Mouse (Mus musculus) B cell, adult (primary cell): ENCODE measurements around the gene Nr6a1. TPM values are rescaled to one million over a fixed set of nuclear protein-coding genes. Genes with fewer than 3 reads are reported as not detected.

Experiments
- total RNA-seq: library from RNA; stranded (reverse); gene quantifications from 4 replicates; pipeline ENCODE4 v1.2.4, GENCODE M21; 2023; ENCODE audit not compliant: inconsistent age

Gene Nr6a1
- 0.96 to 3.4 TPM (median 2.7 TPM) in 4 replicates for total RNA-seq

DNA sequence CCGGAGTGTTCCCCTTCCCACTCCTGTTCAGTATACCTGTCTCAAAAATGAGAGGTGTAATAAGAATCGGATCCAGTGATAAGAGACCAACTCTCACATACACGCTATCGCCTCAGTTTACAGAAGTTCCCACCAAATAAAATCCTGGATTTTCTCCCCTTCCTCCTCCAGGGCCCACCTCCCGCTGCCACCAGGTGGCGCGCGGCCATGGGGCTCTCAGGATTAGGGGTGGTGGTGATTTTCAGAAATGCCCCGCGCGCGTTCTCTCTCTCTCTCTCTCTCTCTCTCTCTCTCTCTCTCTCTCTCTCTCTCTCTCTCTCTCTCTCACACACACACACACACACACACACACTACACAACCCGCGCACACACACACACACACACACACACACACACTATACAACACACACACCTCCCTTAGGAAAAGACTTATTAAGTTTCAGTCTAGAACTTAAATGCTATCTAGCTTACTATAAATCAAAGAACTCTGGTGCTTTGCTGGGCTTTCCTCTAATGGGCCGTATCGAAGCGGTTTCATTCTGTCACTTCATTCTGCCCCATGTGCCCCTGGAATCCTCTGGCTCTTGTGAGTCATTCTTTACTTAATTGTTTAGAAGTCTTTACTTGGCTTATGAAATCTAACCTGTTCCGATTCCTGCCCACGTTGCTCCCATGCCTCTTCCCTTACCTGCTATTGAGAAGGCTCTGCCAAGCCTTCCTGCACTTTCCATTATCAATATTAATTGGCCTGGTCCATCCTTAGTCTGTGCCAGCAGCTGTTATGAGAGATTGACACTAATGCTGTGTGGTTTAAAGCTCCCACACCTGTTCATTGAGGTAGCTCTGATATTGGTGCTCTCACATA, at the start of gene Nr6a1:
Gene Nr6a1 (minus strand): TSS at position 574 of the 865 bp plus-strand sequence.

DNA sequence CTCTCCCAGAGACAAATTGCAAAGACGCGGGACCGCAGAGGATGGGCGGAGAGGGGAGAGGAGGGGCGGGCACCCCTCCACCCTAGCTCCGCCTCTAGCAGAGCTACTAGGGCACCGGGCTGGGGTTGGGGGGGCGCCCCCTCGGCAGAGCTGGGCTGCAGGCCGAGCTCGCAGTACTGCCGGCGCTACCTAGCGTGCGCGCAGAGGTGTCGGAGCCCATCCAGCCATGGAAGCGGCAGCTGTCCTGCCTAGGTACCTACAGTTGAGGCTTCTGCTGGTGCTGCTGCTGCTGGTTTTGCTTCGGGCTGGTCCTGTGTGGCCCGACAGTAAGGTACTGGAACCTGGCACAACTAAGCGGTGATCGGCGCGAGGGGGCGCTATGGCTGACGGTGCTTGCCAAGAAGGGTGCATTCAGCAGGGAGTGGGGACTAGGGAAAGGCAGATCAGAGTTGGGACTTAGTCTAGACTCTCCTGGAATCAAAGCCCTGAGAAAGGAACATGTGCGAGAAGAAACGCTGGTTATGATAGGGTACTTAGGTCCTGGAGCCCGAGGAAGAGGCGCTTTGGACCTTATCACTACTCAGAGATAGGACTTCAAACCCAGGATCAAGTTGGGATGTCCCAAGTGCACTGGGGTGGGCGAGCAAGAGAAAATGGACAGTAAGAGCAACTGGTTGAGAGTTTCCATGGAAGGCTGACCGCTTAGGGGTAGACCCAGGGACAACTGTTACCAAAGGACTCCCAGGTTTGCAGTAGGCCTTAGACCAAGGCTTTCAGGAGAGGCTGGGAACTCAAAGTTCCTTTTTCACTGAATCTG, 4.6 kb upstream of the Nr6a1 start, which contains the start of gene Olfml2a:
Gene Olfml2a (plus strand): TSS at position 128 of the 817 bp plus-strand sequence.

DNA sequence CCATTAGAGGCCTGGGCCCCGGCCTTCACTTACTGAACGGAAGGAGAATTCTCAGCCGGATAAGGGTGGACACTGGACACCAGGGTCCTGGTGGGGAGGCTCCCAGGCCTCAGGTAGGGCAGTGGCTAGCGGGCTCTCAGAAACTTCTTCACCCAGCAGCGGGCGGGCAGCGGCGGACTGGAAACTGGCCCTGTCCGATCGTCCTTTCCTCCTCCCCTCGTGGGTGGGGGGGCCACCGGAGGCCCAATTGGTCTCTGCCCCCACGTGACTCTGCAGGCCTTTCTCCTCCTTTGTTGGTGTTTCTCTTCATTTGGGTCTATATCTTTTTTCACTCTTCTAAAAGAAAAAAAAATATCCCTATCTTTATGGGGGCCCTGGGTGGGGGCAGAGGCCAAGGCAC, 213.2 kb downstream of the Nr6a1 start, which contains the start of gene Nr5a1:
Gene Nr5a1 (minus strand): TSS at position 219 of the 400 bp plus-strand sequence.

Other genes with a start within 250 kb of the Nr6a1 start
- gene Nr5a1, start 213.1 kb downstream of the Nr6a1 start, total RNA-seq = not detected in 4 replicates
- 0.09 TPM in 1 of 4 replicates, not detected in the others for gene Olfml2a, start 4.3 kb upstream of the Nr6a1 start, total RNA-seq
- 0.38 to 0.77 TPM (median 0.54 TPM) in 4 replicates for gene Wdr38, start 69.8 kb upstream of the Nr6a1 start, total RNA-seq
- gene Arpc5l, start 77.7 kb upstream of the Nr6a1 start, total RNA-seq = 158 to 204 TPM (median 177 TPM) in 4 replicates
- gene Rpl35, start 77.9 kb upstream of the Nr6a1 start, total RNA-seq = 806 to 981 TPM (median 864 TPM) in 4 replicates
- 26.3 to 31.8 TPM (median 27.9 TPM) in 4 replicates for gene Golga1, start 137.9 kb upstream of the Nr6a1 start, total RNA-seq